Mouse (Mus musculus): Measurements from ENCODE around the gene Smox. TPM values are rescaled to one million over a fixed set of nuclear protein-coding genes. Genes with fewer than 3 reads are reported as not detected.

Smox gene
- total RNA-seq, 2 experiments from 2014 or later, result 5.7 to 8.7 TPM

DNA sequence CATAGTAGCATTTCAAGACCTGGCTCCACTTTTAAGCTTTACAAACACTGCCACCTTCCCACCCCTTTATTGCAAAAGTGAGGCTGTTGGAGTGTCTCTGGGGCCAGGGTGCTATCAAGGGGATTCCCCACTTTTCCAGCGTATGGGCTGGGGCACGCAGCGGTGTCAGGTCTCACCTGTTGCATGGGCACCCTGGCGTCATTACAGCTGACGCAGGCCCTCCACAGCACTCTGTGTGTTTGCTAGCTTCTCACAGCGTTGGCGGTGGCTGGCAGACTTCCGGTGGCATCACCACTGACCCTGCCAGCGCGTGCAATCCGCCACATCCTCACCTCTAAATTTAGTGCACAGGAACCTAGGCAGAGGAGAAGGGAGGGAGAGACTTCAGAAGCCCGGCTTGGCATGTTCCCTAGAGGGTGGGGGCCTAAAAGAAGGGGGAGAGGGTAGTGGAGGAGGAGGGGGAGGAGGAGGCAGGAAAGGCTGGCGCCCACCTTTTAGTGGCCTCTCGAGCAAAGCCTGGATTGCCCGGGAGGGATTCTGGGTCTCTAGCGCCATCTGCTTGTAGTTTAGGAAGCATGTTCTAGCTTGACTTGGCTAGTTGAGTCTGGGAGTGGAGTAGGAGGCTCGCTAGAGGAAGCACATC lies 18.5 kb downstream of the Smox start:
- peak; percentile 75 for ATAC-seq (replicated peaks; ENCODE audit: poor library complexity)

DNA sequence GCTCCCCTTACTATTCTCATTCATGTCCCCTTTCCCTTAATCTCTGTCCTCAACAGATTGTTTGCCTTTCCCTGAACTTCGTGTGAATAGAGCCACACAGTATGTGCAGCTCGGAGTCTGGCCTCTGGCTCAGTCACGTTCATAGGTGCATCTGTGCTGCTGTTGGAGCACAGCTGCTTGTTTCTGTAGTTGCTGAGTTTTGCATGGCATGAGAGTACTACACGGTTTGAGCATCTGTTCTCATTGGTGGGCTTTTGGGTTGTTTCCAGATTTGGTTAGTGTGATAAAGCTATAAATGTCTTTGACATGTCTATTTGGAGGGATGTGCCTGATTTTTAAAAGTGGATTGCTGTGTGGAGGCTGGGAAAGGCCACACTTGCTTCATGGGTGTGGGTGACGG lies 19.2 kb downstream of the Smox start:
- no peak for ATAC-seq (replicated peaks; ENCODE audit: poor library complexity)

- no peak for ATAC-seq (replicated peaks; ENCODE audit: poor library complexity)
These were observed 22.2 kb downstream of the Smox start for GRCm38 (mm10) chr2:131513477-131513876.

DNA sequence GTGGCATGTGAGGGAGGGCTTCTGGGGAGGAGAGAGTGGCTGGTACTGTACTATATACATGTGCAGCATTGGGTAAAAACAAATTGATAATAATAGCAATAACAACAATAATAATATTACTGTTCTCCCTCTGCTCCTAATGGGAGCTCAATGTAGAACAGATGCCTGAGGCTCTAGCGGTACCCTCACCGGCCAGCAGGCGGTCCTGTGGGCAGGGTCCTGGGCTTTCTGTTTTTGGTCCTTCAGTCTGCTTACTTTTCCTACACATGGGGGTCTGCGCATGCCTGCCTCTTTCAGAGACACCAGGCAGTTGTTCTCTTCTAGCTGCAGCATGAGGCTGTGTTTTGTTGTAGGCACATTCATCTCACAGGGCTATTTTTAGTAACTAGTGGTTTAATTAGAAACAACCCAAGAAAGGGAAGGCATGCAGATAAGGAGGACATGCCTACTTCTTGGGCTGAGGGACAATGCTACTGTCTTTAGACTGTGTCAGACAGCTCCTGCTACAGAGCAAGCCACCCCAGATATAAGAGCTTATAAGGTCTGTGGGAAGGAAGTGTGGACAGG lies 22.8 kb downstream of the Smox start:
- peak; percentile 30 for ATAC-seq (replicated peaks; ENCODE audit: poor library complexity)

GRCm38 (mm10) chr2:131517550-131517949 lies 26.3 kb downstream of the Smox start:
- no peak for ATAC-seq (replicated peaks; ENCODE audit: poor library complexity)

GRCm38 (mm10) chr2:131518790-131519189 lies 27.5 kb downstream of the Smox start:
- peak; percentile 82 for ATAC-seq (replicated peaks; ENCODE audit: poor library complexity)

DNA sequence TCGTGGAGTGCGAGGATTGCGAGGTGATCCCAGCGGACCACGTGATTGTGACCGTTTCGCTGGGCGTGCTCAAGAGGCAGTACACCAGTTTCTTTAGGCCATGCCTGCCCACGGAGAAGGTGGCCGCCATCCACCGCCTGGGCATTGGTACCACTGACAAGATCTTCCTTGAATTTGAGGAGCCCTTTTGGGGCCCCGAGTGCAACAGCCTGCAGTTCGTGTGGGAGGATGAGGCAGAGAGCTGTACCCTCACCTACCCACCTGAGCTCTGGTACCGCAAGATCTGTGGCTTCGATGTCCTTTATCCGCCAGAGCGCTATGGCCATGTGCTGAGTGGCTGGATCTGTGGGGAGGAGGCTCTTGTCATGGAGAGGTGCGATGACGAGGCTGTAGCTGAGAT lies 29.4 kb downstream of the Smox start:
- no peak for ATAC-seq (replicated peaks; ENCODE audit: poor library complexity)

GRCm38 (mm10) chr2:131527061-131527460 lies 35.8 kb downstream of the Smox start:
- ATAC-seq (replicated peaks; ENCODE audit: poor library complexity), result peak; percentile 63

DNA sequence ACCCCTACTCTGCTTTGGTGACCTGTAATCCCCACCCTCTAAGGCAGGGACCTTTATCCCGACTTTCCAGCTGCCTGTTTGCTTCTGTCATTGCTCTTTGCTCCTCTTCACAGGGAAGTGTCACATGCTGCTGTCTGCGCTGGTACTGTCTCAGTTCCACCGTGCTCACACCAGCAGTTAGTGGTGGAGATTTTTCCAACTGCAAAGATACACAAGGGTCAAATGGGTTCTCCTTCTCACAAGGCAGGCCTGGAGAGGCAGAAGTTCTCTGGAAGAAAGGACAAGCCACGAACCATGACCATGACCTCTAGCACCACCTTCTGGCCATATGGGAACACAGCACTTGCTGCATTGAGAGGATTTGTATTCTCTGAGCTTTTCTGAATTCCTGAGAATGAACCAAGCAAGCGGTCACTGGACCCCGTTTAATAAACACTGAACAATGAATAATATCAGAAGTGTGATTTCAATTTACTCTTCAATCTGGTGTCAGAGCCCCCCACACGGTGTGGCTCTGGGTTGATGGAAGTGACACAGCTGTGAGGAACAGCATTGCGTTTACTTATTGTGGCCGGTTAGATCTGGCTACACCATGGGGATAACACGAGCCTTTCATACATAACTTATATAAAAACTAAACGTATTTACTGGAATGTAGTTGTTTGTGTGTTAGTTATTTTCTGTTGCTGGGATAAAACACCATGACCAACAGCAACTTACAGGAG lies 38.8 kb downstream of the Smox start:
- peak; percentile 75 for ATAC-seq (replicated peaks; ENCODE audit: poor library complexity)

- peak; percentile 94 for ATAC-seq (replicated peaks; ENCODE audit: poor library complexity)
These were observed 39.3 kb downstream of the Smox start for GRCm38 (mm10) chr2:131530623-131531008.

- no peak for ATAC-seq (replicated peaks; ENCODE audit: poor library complexity)
These were observed 40.0 kb downstream of the Smox start for GRCm38 (mm10) chr2:131531271-131531670.

- no peak for ATAC-seq (replicated peaks; ENCODE audit: poor library complexity)
These were observed 43.9 kb downstream of the Smox start for GRCm38 (mm10) chr2:131535168-131535567.

GRCm38 (mm10) chr2:131538341-131538740 lies 47.0 kb downstream of the Smox start:
- ATAC-seq (replicated peaks; ENCODE audit: poor library complexity), result no peak

DNA sequence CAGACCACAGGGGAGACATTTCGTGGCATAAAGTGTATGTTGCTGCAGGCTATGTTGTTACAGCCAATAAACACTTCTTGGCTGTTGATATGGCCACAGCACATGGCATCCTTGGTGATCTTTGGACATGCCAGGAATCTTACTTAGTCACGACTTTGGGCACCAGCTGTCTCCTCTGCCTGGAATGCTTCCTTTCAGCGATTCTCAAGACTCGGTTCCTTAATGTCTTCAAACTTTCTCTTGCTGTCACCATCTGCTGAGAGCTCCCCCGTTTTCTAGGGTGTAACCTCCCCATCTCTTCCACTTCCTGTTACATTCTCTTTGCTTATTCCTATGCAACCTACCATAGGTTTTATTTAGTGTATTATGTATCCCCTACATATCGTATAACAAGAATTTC lies 48.5 kb downstream of the Smox start:
- ATAC-seq (replicated peaks; ENCODE audit: poor library complexity), result no peak

GRCm38 (mm10) chr2:131541686-131542085 lies 50.4 kb downstream of the Smox start:
- no peak for ATAC-seq (replicated peaks; ENCODE audit: poor library complexity)

DNA sequence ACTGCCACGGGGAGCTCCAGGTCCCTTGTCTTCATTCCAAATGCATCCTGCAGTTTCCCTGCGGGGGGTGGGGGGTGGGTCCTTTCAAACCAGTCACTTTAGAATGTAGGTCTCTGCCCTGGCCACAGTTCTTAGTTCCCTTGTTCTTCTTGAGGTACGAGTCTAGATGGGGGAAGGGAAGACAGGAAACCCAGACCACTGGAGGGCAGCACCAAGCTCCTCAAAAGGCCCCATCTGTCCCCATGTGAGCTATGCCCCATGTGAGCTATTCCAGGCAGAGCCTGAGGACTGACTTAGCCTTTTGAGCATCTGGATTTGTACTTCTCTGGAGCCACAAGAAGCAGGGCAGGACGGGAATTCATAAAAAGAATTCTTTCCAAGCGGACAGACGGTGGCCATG lies 51.2 kb downstream of the Smox start:
- 0 out of 2 replicates have a peak, but pooled peaks have one; percentile 30 for ATAC-seq (replicated peaks; ENCODE audit: poor library complexity)

DNA sequence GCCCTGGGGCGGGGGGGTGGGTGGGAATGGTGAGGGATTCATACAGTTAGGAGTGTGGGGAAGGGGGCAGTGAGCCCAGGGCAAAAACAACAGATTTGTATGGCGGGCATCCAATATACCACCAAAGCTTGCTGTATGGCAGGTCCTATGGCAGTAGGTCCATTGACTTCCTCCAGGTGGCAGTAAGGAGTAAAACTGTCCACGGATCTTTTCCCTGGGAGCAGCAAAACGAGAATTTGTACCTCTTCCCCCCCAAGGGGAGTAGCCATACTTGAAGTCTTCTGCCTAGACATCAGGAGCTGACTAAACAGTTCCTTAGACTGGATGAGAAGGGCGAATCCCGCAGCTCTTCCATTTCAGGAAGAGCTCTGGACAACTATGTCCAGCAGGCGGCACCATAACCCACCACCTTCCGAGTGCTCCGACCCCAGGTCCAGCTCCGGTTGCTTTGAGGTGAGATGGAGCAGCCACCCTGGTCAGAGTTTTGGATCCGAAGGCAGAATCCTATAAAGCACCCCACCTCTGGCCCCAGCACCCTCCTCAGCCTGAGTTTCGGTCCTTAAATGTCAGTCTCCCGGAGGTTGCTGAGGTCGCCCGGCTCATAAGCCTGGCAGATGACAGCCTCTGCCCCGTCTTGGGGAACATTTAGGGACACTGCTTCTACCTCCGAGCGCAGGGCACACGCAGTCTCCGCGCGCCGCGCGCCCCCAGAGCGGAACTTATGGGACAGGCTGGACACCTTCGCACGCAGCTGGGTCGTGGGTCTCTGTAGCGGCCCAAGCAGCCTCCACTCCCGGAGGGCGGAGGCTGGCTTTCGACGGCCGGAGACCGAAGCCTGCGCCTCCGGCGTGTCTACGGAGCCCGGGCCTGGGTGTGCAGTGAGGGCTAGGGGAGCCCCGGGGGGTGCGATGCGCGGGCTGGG lies 54.4 kb downstream of the Smox start:
- peak; percentile 74 for ATAC-seq (replicated peaks; ENCODE audit: poor library complexity)

DNA sequence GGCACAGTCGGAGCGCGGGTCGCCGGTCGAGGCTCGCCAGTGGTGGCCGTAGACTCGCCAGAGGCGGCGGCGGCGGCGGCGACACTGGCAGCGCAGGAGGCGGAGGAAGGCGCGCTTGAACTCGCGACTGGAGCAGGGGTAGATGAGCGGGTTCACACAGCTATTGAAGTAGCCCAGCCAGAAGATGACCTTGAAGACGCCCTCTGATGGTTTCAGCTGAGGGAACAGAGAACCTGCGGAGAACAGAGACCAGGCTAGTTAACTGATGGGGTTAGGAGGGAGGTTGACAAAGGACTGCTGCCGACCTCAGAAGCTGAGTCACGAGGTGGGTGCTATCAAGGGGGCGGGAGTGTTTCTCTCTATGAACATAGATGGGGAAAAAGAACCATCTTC lies 55.0 kb downstream of the Smox start:
- ATAC-seq (replicated peaks; ENCODE audit: poor library complexity), result no peak

DNA sequence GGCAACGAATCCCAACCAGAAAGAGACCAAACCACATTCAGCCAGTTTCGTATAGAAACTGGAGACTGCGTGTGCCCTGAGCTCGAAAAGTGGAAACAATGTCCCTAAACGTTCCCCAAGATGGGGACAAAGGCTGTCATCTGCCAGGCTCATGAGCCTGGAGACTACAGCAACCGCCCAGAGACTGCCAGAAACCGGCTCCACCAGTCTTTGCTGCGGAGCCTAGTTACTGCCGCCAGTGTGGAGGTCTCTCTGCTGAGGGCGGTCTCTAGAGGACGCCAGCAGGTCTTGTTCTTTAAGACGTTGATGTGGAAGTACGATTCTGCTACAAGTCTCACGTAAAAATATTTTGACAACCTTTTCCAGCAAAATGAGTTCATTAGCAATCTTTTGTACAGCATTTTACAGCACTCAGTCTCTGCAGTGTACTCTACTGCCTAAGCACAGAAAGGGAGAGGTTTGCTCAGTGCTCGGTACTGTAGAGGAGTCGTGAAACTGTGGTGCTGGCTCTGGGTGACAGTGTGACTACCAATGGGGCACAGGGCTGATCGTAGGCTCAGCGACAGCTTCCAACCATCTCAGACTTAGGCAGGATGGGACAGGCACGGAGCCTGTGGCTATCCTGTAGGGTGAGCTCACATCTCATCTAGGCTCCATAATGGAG lies 55.6 kb downstream of the Smox start:
- ATAC-seq (replicated peaks; ENCODE audit: poor library complexity), result peak; percentile 28; the same call in 1 of the 2 replicates

- no peak for ATAC-seq (replicated peaks; ENCODE audit: poor library complexity)
These were observed 57.0 kb downstream of the Smox start for GRCm38 (mm10) chr2:131548330-131548729.

DNA sequence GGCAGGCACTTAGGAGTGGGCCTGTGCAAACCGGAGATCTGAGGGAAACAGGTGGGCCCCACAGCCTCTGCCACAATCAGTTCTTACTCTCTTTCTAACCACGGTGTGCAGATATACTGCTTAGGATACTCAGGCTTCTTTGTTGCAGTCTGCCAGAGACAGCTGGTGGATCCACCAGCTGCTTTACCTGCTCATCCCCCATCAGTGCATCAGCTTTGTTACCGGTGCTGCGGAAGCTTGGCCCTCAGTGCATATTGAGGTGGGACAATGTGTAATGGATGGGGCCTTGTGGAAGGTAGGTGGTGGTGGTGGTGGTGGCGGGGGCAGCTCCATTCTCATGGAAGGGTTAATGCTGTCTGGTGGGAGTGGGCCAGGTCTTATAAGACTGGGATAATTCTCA lies 57.8 kb downstream of the Smox start:
- no peak for ATAC-seq (replicated peaks; ENCODE audit: poor library complexity)
